Mouse (Mus musculus) left cerebral cortex, postnatal 4 days (tissue): ENCODE data around the gene Ezr. TPM values are rescaled to one million over a fixed set of nuclear protein-coding genes. Genes with fewer than 3 reads are reported as not detected.
A peak's percentile ranks its signal among the peaks of the same experiment; 100 is the strongest.

ENCODE experiments used
- DNase-seq: peaks from one replicate; pipeline ENCODE4 v3.0.0-alpha.2; 2022
- intact Hi-C: fragments of 180-260 bp; cut with DNase I; formaldehyde crosslinking; loops from one replicate; pipeline ENCODE4 v1.15.1; 2025
- total RNA-seq, 2 experiments: library from RNA; stranded (reverse); gene quantifications; 2 replicates each; pipeline ENCODE4 v1.2.3; 2021

Gene Ezr
- 10 to 100 TPM; 17.4 to 19.9 TPM for total RNA-seq

- intact Hi-C loops, result loop anchor here (10.0 kb wide), 1 partner anchor 102 kb away; no protein-coding TSS in a partner anchor
- peak; percentile 85 for DNase-seq
These were observed at the start of gene Ezr for GRCm38 (mm10) chr17:6782611-6783005. TSS of gene Ezr (minus strand) at chr17:6782784.

GRCm38 (mm10) chr17:6830004-6830592 lies 47.5 kb upstream of the Ezr start:
- DNase-seq, result no peak
- intact Hi-C loops, result no loop called here

- intact Hi-C loops, result no loop called here
- DNase-seq, result no peak
These were observed 46.1 kb upstream of the Ezr start for GRCm38 (mm10) chr17:6828531-6829150.

GRCm38 (mm10) chr17:6827740-6828461 lies 45.3 kb upstream of the Ezr start:
- intact Hi-C loops, result no loop called here
- peak; percentile 97 for DNase-seq

- intact Hi-C loops, result no loop called here
- DNase-seq, result no peak
These were observed 44.7 kb upstream of the Ezr start for GRCm38 (mm10) chr17:6827159-6827733.

GRCm38 (mm10) chr17:6816796-6817195 lies 34.2 kb upstream of the Ezr start:
- intact Hi-C loops, result no loop called here

GRCm38 (mm10) chr17:6816151-6816550 lies 33.6 kb upstream of the Ezr start:
- no peak for DNase-seq
- intact Hi-C loops, result no loop called here

More at GRCm38 (mm10) chr17:6816796-6817195, 34.2 kb upstream of the Ezr start:
- DNase-seq, result no peak

GRCm38 (mm10) chr17:6814656-6815055 lies 32.1 kb upstream of the Ezr start:
- peak; percentile 19 for DNase-seq
- intact Hi-C loops, result no loop called here

- intact Hi-C loops, result no loop called here
- no peak for DNase-seq
These were observed 30.2 kb upstream of the Ezr start for GRCm38 (mm10) chr17:6812851-6813191.

- DNase-seq, result no peak
- intact Hi-C loops, result no loop called here
These were observed 29.6 kb upstream of the Ezr start for GRCm38 (mm10) chr17:6811931-6812850.

- intact Hi-C loops, result no loop called here
- no peak for DNase-seq
These were observed 26.7 kb upstream of the Ezr start for GRCm38 (mm10) chr17:6809331-6809730.

- no peak for DNase-seq
- intact Hi-C loops, result no loop called here
These were observed 26.1 kb upstream of the Ezr start for GRCm38 (mm10) chr17:6808521-6809165.

GRCm38 (mm10) chr17:6807827-6808520 lies 25.4 kb upstream of the Ezr start:
- intact Hi-C loops, result no loop called here

GRCm38 (mm10) chr17:6804853-6805543 lies 22.4 kb upstream of the Ezr start:
- intact Hi-C loops, result no loop called here
- DNase-seq, result no peak

More at GRCm38 (mm10) chr17:6807827-6808520, 25.4 kb upstream of the Ezr start:
- DNase-seq, result no peak

GRCm38 (mm10) chr17:6804111-6804510 lies 21.5 kb upstream of the Ezr start:
- DNase-seq, result peak; percentile 16
- intact Hi-C loops, result no loop called here

GRCm38 (mm10) chr17:6803614-6804013 lies 21.0 kb upstream of the Ezr start:
- DNase-seq, result no peak
- intact Hi-C loops, result no loop called here

GRCm38 (mm10) chr17:6798392-6799061 lies 15.9 kb upstream of the Ezr start:
- intact Hi-C loops, result no loop called here
- DNase-seq, result peak; percentile 27

GRCm38 (mm10) chr17:6797471-6797870 lies 14.9 kb upstream of the Ezr start:
- intact Hi-C loops, result no loop called here
- no peak for DNase-seq
